Mouse (Mus musculus) kidney, embryonic 16.5 days (tissue): ENCODE data around the gene Gmfg. TPM values are rescaled to one million over a fixed set of nuclear protein-coding genes. Genes with fewer than 3 reads are reported as not detected.

Experiments
- polyA plus RNA-seq: library from polyadenylated mRNA; unstranded; fragments of >200 nt; fragmentation: Nextera tagmentation; extraction: Ambion mirVana; gene quantifications from 2 replicates; pipeline ENCODE4 v1.2.1, GENCODE M21; 2015

Gmfg gene
- polyA plus RNA-seq, 1 experiment from 2014 or later: 15.5 TPM

Other genes with a start within 250 kb of the Gmfg start
- gene Eid2, start 169.6 kb upstream of the Gmfg start, polyA plus RNA-seq: 0.85 and 1.2 TPM in 2 replicates
- 9.2 and 9.9 TPM in 2 replicates for gene Eid2b, start 159.7 kb upstream of the Gmfg start, polyA plus RNA-seq
- gene Selenov, start 146.3 kb upstream of the Gmfg start, polyA plus RNA-seq: 0.41 and 0.74 TPM in 2 replicates
- 0.50 and 0.68 TPM in 2 replicates for gene Dll3, start 135.2 kb upstream of the Gmfg start, polyA plus RNA-seq
- gene Timm50, start 125.4 kb upstream of the Gmfg start, polyA plus RNA-seq: 162 and 169 TPM in 2 replicates
- 106 and 109 TPM in 2 replicates for gene Supt5, start 98.7 kb upstream of the Gmfg start, polyA plus RNA-seq
- 840 and 918 TPM in 2 replicates for gene Rps16, start 86.8 kb upstream of the Gmfg start, polyA plus RNA-seq
- gene Plekhg2, start 64.8 kb upstream of the Gmfg start, polyA plus RNA-seq: 69.1 and 83.3 TPM in 2 replicates
- gene Zfp36, start 57.2 kb upstream of the Gmfg start, polyA plus RNA-seq: 16.1 and 18.4 TPM in 2 replicates
- 52.9 and 55.9 TPM in 2 replicates for gene Med29, start 44.7 kb upstream of the Gmfg start, polyA plus RNA-seq
- 97.4 and 108 TPM in 2 replicates for gene Paf1, start 44.5 kb upstream of the Gmfg start, polyA plus RNA-seq
- gene Lrfn1, start 14.5 kb downstream of the Gmfg start, polyA plus RNA-seq: 2.2 and 2.8 TPM in 2 replicates
- not detected in 2 replicates for gene Ifnl2, start 73.0 kb downstream of the Gmfg start, polyA plus RNA-seq
- not detected in 2 replicates for gene Ifnl3, start 85.4 kb downstream of the Gmfg start, polyA plus RNA-seq
- gene Sycn, start 103.4 kb downstream of the Gmfg start, polyA plus RNA-seq: not detected in 2 replicates
- 0.18 TPM in 1 of 2 replicates, not detected in the other for gene Nccrp1, start 109.8 kb downstream of the Gmfg start, polyA plus RNA-seq
- gene Samd4b, start 160.7 kb downstream of the Gmfg start, polyA plus RNA-seq: 16.7 and 20.7 TPM in 2 replicates
- 78.4 and 79.6 TPM in 2 replicates for gene Pak4, start 160.7 kb downstream of the Gmfg start, polyA plus RNA-seq
- not detected in 2 replicates for gene Acp7, start 193.9 kb downstream of the Gmfg start, polyA plus RNA-seq